8 mouse cellular contexts compared by ENCODE assay signal in the genomic region with DNA sequence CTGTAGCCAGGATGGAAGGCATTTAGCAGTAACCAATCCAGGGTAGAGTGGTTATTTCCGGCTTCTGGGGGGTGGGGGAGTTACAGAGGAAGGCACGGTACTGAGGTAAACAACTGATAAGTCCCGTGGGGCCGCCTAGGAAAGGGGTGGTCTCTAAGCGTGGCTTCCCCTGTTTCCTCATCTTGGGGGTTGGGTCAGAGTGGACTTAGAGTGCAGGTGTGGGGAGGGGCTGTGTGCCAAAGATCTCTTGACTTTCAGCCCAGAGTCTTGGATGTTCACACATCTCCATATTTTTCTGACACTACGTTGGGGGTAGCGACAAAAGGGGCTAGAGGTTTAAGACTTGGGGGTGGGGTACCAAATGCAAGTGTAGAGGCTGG. TPM values are rescaled to one million over a fixed set of nuclear protein-coding genes. Genes with fewer than 3 reads are reported as not detected.
A peak's percentile ranks its signal among the peaks of the same experiment; 100 is the strongest.
DNase-seq lines count a peak whose midpoint lies in the region; ATAC-seq lines count a peak whose summit lies in the region.

No protein-coding gene starts in this region.

- H3K36me3 ChIP-seq in heart, embryonic 10.5 days, result 0 out of 2 replicates have a peak, but pooled peaks cover 3% of the 10 kb centered on the region
- peaks cover 4% of the 10 kb centered on the region; the same call in 1 of the 2 replicates for H3K36me3 ChIP-seq in kidney, embryonic 14.5 days (ENCODE audit: control insufficient read depth, insufficient read depth, low read length)

- no peaks in the 10 kb centered on the region for H3K9me3 ChIP-seq in heart, embryonic 10.5 days
- H3K9me3 ChIP-seq in kidney, embryonic 14.5 days (ENCODE audit: control insufficient read depth, low read length), result no peaks in the 10 kb centered on the region

- H3K4me3 ChIP-seq in heart, embryonic 10.5 days, result peak overlapping the region; percentile 84
- H3K4me3 ChIP-seq in kidney, embryonic 14.5 days (ENCODE audit: low read length), result peak overlapping the region; percentile 87

- peaks cover 51% of the 10 kb centered on the region for H3K4me1 ChIP-seq in heart, embryonic 10.5 days
- peaks cover 35% of the 10 kb centered on the region for H3K4me1 ChIP-seq in kidney, embryonic 14.5 days (ENCODE audit: control insufficient read depth, insufficient read depth, low read length)

- peak; percentile 66 for DNase-seq in urinary bladder, postnatal 14 days (ENCODE audit: low spot score)
- no peak for DNase-seq in urinary bladder, postnatal 10 days (ENCODE audit: low spot score)
- peak; percentile 83 for DNase-seq in embryo, embryonic 11 days
- peak; percentile 91 for DNase-seq in heart, embryonic 10.5 days (ENCODE audit: low spot score)
- peak; percentile 87 for DNase-seq in lung, postnatal 10 days
- peak; percentile 44 for DNase-seq in ovary, postnatal 36 days (ENCODE audit: low spot score)
- DNase-seq in layer of hippocampus, postnatal 14 days (ENCODE audit: low spot score in 2 of 2), result no peak

- 2% methylated on average over 7 of the region's 7 CpGs for WGBS in heart, embryonic 10.5 days
- WGBS in kidney, embryonic 14.5 days, result 1% methylated on average over 7 of the region's 7 CpGs

- peak overlapping the region; percentile 97 for H3K27ac ChIP-seq in heart, embryonic 10.5 days
- peak overlapping the region; percentile 97; the same call in 1 of the 2 replicates for H3K27ac ChIP-seq in kidney, embryonic 14.5 days (ENCODE audit: low read depth, low read length)

- peak overlapping the region; percentile 96 for H3K9ac ChIP-seq in kidney, embryonic 14.5 days (ENCODE audit: low read depth, low read length)

- peak; percentile 17; the same call in 1 of the 2 replicates for ATAC-seq in kidney, embryonic 14.5 days (ENCODE audit: low FRiP score, low TSS enrichment)

- H3K4me2 ChIP-seq in kidney, embryonic 14.5 days (replicated peaks; ENCODE audit: low read depth, low read length), result peak overlapping the region; percentile 82

- no peaks in the 10 kb centered on the region for H3K27me3 ChIP-seq in heart, embryonic 10.5 days (ENCODE audit: insufficient read depth, poor library complexity, severe bottlenecking)
- no peaks in the 10 kb centered on the region for H3K27me3 ChIP-seq in kidney, embryonic 14.5 days (ENCODE audit: control insufficient read depth, insufficient read depth, low read length)

RNA-seq across cellular contexts. Expression of a gene that starts 1.6 kb away (rescaled TPM):
- polyA plus RNA-seq in heart, embryonic 10.5 days (2016; fragmentation: Nextera tagmentation; extraction: Ambion mirVana), result 5.8 and 7.4 TPM in 2 replicates
- 6.9 and 10.0 TPM in 2 replicates for polyA plus RNA-seq in kidney, embryonic 14.5 days (2014; fragmentation: Nextera tagmentation; extraction: Ambion mirVana)
- total RNA-seq in layer of hippocampus, postnatal 14 days (2021), result 10 to 100 TPM; 18.7 to 19.4 TPM

RNA-seq across cellular contexts. Expression of a gene that starts 15.5 kb away (rescaled TPM):
- not detected in 2 replicates for polyA plus RNA-seq in heart, embryonic 10.5 days (2016; fragmentation: Nextera tagmentation; extraction: Ambion mirVana)
- 0.04 and 0.07 TPM in 2 replicates for polyA plus RNA-seq in kidney, embryonic 14.5 days (2014; fragmentation: Nextera tagmentation; extraction: Ambion mirVana)
- total RNA-seq in layer of hippocampus, postnatal 14 days (2021), result under 1 TPM; 0.46 to 0.50 TPM

RNA-seq across cellular contexts. Expression of a gene that starts 52.2 kb away (rescaled TPM):
- 182 and 196 TPM in 2 replicates for polyA plus RNA-seq in heart, embryonic 10.5 days (2016; fragmentation: Nextera tagmentation; extraction: Ambion mirVana)
- polyA plus RNA-seq in kidney, embryonic 14.5 days (2014; fragmentation: Nextera tagmentation; extraction: Ambion mirVana), result 179 and 188 TPM in 2 replicates
- total RNA-seq in layer of hippocampus, postnatal 14 days (2021), result 100 to 1,000 TPM; 240 to 259 TPM

Comparison
In these comparisons a context has a peak if more than half of its experiments do, and no peak if none do; other contexts are left out.
1. DNase-seq: peak in urinary bladder, postnatal 14 days (single experiment), embryo, embryonic 11 days (single experiment), heart, embryonic 10.5 days (single experiment), lung, postnatal 10 days (single experiment) and ovary, postnatal 36 days (single experiment); none in urinary bladder, postnatal 10 days (single experiment) and layer of hippocampus, postnatal 14 days (0 of 2).